Mouse (Mus musculus) testis, adult 2 months (tissue): Measurements from ENCODE around the gene Iqce.

Experiments
- CTCF ChIP-seq: fragments of 200-500 bp; IDR thresholded peaks from 2 replicates; pipeline ENCODE4 v1.5.1; 2012; ENCODE audit warnings: low read depth, mild to moderate bottlenecking, inconsistent platforms, low read length, moderate library complexity; ENCODE audit not compliant: control insufficient read depth, insufficient read depth, insufficient replicate concordance
- POLR2A ChIP-seq: fragments of 200-500 bp; IDR thresholded peaks from 2 replicates; pipeline ENCODE4 v1.6.1; 2012; ENCODE audit warnings: low read depth, mild to moderate bottlenecking, inconsistent platforms, low read length, moderate library complexity; ENCODE audit not compliant: control insufficient read depth

DNA sequence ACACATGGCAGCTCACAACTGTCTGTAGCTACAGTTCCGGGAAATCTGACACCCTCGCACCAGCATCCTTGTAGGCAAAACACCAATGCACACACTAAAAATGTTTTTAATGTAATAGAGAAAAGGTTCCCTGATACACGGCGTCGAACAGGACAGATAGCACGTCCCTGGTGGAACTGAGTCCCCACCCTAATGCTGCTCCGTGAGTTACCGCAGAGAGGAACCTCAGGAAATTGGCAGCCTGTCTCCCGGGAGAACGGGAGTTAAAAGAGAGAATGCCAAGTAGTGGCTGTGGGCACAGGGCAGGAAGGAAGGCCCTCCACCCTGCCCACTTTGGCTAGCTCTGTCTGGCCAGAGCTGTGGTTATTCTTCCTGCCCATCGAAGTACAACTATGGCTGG, 50.9 kb downstream of the Iqce start:
- no peak for TF ChIP-seq POLR2A
- no peak for TF ChIP-seq CTCF
